Comparison of ENCODE assay signal across 22 mouse cellular contexts in the genomic region with DNA sequence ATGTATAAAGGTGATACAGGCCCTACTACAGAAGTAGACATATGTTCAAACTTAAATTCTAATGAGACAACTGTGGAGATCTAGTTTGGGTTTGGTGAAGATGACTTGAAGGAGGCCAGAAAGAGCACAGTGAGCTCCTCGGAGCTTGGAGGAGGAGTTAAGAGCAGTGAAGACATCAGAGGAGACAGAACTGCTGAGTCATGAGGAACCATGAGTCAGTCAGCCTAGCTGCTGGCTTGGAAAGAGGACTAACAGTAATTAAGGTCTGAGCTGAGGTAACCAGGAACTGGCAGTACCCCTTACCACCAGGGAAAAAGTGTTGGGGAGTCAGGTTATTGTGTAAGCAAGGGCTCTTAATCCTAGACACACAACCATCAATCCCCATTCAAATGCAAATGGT.
DNase-seq lines count a peak whose midpoint lies in the region; ATAC-seq and TF ChIP-seq lines count a peak whose summit lies in the region.
"Had no signal": no experiment of that assay in that cellular context is flagged by ENCODE, and none has a peak within 500 bp of the region (broad histone marks: within the 10 kb centered on the region; RNA-seq: fewer than 3 reads in every experiment).

No protein-coding gene starts in this region.

- DNase-seq in 3134 (ENCODE audit: extremely low read depth, insufficient read length, low spot score) (peak; percentile 43), G1E (ENCODE audit: low spot score) (no peak), adipocyte (ENCODE audit: low spot score) (peak; percentile 50)
- DNase-seq in left cerebral cortex, adult 8-10 months (ENCODE audit: low spot score in 2 of 2): no peak
- no peak for DNase-seq in layer of hippocampus, postnatal 25 days (ENCODE audit: extremely low spot score in 1 of 2, low spot score in 1 of 2)
- DNase-seq: cerebellum, adult 18-20 months; cerebellum, postnatal 36 days; forebrain, postnatal 0 days; heart, adult 18-20 months; heart, postnatal 4 days; kidney, adult 11 months; kidney, postnatal 10 days; right cerebral cortex, postnatal 14 days had no signal

- H3K4me1 ChIP-seq in G1E (ENCODE audit: insufficient read depth, low read depth, low read length): 0 out of 2 replicates have a peak, but pooled peaks cover 4% of the 10 kb centered on the region
- H3K4me1 ChIP-seq: embryonic facial prominence, embryonic 10.5 days; limb, embryonic 15.5 days; midbrain, embryonic 10.5 days; neural tube, embryonic 12.5 days had no signal

- no peaks in the 10 kb centered on the region for H3K27me3 ChIP-seq in G1E (ENCODE audit: insufficient read depth, low read length)
- H3K27me3 ChIP-seq: limb, embryonic 15.5 days; neural tube, embryonic 12.5 days had no signal

- no peak for TF ChIP-seq CTCF in G1E (IDR thresholded peaks at IDR 0.05; ENCODE audit: low read depth, low read length)

- no peak overlapping the region for H3K4me3 ChIP-seq in G1E (ENCODE audit: low read depth, low read length)
- H3K4me3 ChIP-seq: embryonic facial prominence, embryonic 10.5 days; erythroblast, embryonic 14.5 days; layer of hippocampus, adult 2 months; limb, embryonic 15.5 days; midbrain, embryonic 10.5 days; neural tube, embryonic 12.5 days had no signal

- peak; percentile 88 for ATAC-seq in G1E (ENCODE audit: extremely low read depth, insufficient number of reproducible peaks, low FRiP score, poor library complexity, severe bottlenecking)
- peak; percentile 82 for ATAC-seq in granulocyte monocyte progenitor cell, adult 5-6 weeks (replicated peaks; ENCODE audit: poor library complexity, severe bottlenecking)
- ATAC-seq in activated CD4-positive, CD25-positive, alpha-beta regulatory T cell, adult 4 months: no peak
- ATAC-seq: forebrain, postnatal 0 days; hindbrain, postnatal 0 days had no signal

- no peaks in the 10 kb centered on the region for H3K9me3 ChIP-seq in G1E (replicated peaks)
- H3K9me3 ChIP-seq: embryonic facial prominence, embryonic 10.5 days; limb, embryonic 15.5 days; midbrain, embryonic 10.5 days; neural tube, embryonic 12.5 days had no signal

- no peaks in the 10 kb centered on the region for H3K36me3 ChIP-seq in G1E (replicated peaks)
- H3K36me3 ChIP-seq: embryonic facial prominence, embryonic 10.5 days; limb, embryonic 15.5 days; midbrain, embryonic 10.5 days; neural tube, embryonic 12.5 days had no signal

Comparison
In these comparisons a context has a peak if more than half of its experiments do, and no peak if none do; other contexts are left out.
1. DNase-seq: peak in 3134 (single experiment) and adipocyte (single experiment); none in G1E (single experiment), left cerebral cortex, adult 8-10 months (0 of 2) and layer of hippocampus, postnatal 25 days (0 of 2).